Mouse (Mus musculus) megakaryocyte, embryonic 14.5 days (primary cell): ENCODE measurements around the gene Myb.

Source experiments
- FLI1 ChIP-seq: IDR thresholded peaks from 2 replicates; pipeline ENCODE4 v1.6.1; 2012; ENCODE audit warnings: low read length, inconsistent platforms, mixed read lengths
- GATA1 ChIP-seq: IDR thresholded peaks from 3 replicates; pipeline ENCODE4 v1.6.1; 2012; ENCODE audit warnings: mixed read lengths, low read length, inconsistent platforms, borderline replicate concordance

GRCm38 (mm10) chr10:21167165-21167564, 6.4 kb upstream of the Myb start:
- TF ChIP-seq GATA1 = no peak
- TF ChIP-seq FLI1 = no peak
